Mouse (Mus musculus) lung, adult 2 months (tissue): ENCODE measurements around the gene Sypl. TPM values are rescaled to one million over a fixed set of nuclear protein-coding genes. Genes with fewer than 3 reads are reported as not detected.

Source experiments
- DNase-seq: peaks from one replicate; pipeline ENCODE4 v3.0.0; 2022
- H3K4me1 ChIP-seq: fragments of 200-500 bp; 2 replicates; pipeline ENCODE4 v1.6.1; 2011; ENCODE audit warnings: low read length; ENCODE audit not compliant: control insufficient read depth, insufficient read depth
- H3K4me3 ChIP-seq: fragments of 200-500 bp; replicated peaks from 2 replicates; pipeline ENCODE3; 2011; ENCODE audit warnings: low read depth, mild to moderate bottlenecking, control low read depth, low read length; ENCODE audit errors: extremely low read depth
- CTCF ChIP-seq: fragments of 200-500 bp; IDR thresholded peaks from 2 replicates; pipeline ENCODE4 v1.5.1; 2011; ENCODE audit warnings: mild to moderate bottlenecking, low read length, control low read depth; ENCODE audit not compliant: insufficient read depth
- POLR2A ChIP-seq: fragments of 200-500 bp; IDR thresholded peaks from 2 replicates; pipeline ENCODE4 v1.6.1; 2011; ENCODE audit warnings: low read depth, mild to moderate bottlenecking, control low read depth, low read length, borderline replicate concordance; ENCODE audit errors: extremely low read depth
- WGBS: fragments of 180-500 bp; shearing (Covaris S2); methylation state at CpG from one replicate; pipeline ENCODE4 v1.1.7; 2018; 5-methylcytosine and 5-hydroxymethylcytosine counted together
- polyA plus RNA-seq: library from polyadenylated mRNA; depleted of rRNA; stranded (reverse); fragments of >200 nt; gene quantifications from 2 replicates; pipeline ENCODE4 v1.2.3, GENCODE M21; 2012

Sypl gene
- polyA plus RNA-seq, 1 experiment = 121 TPM

DNA sequence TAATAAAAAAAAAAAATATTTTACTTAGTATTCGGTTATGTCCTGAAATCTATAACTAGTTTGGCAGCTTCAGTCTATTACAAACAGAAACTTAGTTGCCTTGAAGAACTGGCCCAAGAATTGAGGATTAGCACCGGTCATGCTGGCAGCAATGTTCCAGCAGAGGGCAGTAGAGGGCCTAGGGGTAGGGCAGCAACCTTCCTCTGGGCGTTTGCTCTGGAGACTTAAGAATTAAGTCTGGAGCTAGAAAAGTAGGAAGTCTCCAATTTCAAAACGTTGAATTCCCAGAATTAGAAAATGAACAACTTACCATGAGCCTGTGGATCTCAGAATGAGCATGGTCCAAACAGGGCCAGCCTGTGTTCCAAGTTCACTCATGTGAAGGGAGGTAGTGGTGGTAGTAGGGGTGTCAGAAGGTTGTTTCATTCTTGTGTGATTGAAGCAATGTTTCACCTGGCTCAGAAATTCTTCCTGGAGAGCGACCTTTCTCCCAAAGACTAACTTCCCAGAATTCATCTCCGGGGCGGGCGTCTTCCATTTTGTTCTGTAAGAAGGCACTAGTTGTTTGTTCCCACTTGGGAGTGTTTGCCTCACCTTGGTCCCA, 33.4 kb upstream of the Sypl start:
- Histone ChIP-seq H3K4me1 (peaks cover 2% of the 10 kb centered on the region; the same call in 1 of the 2 replicates), H3K4me3 (no peak overlapping the region)
- TF ChIP-seq POLR2A = no peak
- peak; percentile 97 for TF ChIP-seq CTCF
- DNase-seq = peak; percentile 80
- WGBS = 52% methylated on average over 8 of the region's 8 CpGs

DNA sequence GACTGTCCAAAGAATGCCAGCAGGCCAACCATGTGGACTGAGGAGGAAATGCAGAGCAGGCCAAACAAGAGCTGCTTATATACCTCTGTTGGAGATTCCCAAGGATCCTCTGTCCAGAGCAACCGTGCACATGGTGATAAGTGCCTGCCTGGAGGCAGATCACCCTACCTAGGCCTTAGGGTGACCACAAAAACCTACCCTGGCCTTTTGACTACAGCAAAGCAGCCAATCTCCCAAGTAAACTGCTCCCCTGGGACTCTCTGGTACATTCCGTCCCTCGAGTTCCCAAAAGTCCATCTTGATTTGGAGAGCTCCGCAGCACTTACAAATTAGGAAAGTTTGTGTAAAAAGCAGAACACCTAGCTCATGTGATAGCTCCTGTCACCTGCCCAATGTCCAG, 32.6 kb upstream of the Sypl start:
- no peak for DNase-seq
- no peak for TF ChIP-seq POLR2A
- no peak for TF ChIP-seq CTCF
- no peak overlapping the region for H3K4me3 ChIP-seq
- 76% methylated on average over 4 of the region's 4 CpGs for WGBS
- H3K4me1 ChIP-seq = peaks cover 2% of the 10 kb centered on the region; the same call in 1 of the 2 replicates

DNA sequence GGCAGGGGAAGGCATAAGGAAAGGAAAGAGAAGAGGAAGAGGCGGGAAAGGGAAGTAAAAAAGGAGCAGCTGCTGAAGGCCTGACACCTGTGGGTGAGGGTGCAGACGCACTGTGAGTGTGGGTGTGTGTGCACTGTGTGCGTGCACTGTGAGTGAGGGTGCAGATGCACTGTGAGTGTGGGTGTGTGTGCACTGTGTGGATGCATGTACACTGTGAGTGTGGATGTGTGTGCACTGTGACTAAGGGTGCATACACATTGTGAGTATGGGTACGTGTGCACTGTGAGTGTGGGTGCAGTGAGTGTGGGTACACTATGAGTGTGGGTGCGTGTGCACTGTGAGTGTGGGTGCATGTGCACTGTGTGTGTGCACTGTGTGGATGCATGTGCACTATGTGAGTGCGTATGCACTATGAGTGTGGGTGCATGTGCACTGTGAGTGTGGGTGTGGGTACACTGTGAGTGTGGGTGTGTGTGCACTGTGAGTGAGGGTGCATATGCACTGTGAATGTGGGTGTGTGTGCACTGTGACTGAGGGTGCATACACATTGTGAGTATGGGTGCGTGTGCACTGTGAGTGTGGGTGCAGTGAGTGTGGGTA, 32.1 kb upstream of the Sypl start:
- TF ChIP-seq CTCF (no peak), POLR2A (no peak)

DNA sequence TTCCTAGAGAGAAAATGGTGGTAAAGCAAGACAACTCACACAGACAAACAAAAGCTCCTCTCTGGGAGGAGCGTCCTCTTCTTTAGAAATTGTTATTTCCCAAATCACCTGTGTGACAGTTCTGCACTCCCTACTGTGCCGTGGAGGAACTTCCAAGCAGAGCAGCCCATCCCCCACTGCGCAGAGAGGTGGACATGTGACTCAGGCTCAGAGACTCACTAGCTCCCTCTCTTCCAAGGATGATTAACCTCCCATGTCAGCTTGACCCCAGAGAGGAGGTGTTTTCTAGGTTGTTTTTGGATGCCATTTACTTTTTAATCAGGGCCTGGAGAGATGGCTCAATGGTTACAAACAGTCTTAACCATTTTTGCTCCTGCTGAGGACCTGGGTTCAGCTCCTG, 29.4 kb upstream of the Sypl start:
- WGBS = 67% methylated on average over 3 of the region's 3 CpGs
- TF ChIP-seq POLR2A (no peak), CTCF (no peak)
- DNase-seq = no peak
- no peak overlapping the region for H3K4me3 ChIP-seq
- peaks cover 2% of the 10 kb centered on the region; the same call in 1 of the 2 replicates for H3K4me1 ChIP-seq

More for the DNA sequence above, 32.1 kb upstream of the Sypl start:
- no peak for DNase-seq
- WGBS = 93% methylated on average over 7 of the region's 7 CpGs
- peaks cover 2% of the 10 kb centered on the region; the same call in 1 of the 2 replicates for H3K4me1 ChIP-seq
- no peak overlapping the region for H3K4me3 ChIP-seq

DNA sequence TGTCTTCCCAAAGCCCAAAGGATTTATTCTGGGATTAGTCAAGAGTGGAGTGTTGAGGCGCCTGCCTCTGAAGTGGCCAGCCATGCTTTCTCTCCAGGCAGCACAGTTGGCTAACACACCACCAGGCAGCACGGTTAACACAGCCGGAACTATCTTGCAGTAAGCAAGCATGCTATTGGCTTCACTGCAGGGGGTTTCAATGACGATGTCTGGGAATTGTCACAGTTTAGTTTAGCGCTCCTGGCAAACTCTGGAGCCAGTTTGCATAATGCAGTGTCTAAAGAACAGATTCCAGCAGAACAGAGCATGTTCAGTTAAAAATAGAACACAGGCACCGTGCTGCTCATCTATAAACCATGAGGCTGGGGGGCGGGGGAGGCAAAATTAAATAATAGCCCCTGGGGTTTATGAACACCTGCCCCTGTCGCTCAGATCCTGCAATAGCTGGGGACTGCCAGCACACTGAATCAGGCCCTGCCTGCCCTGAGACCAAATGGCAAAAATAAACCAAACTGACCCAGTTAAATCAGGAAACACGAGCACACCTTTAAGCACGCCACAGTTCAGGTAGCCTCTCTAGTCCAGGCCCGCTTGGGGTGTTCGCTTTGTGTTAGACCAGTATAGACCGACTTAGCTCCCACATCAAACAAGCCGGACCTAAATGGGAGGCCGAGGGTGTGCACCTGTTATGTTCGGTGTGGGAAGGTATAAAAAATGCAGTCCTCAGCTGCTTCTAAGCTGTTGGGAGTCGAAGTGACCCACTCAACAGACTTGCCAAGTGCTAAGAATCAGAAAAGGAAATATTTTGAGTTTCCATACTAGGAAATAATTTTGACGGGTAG, 27.1 kb upstream of the Sypl start:
- DNase-seq = no peak
- TF ChIP-seq POLR2A (no peak), CTCF (no peak)
- H3K4me1 ChIP-seq = no peaks in the 10 kb centered on the region
- 67% methylated on average over 18 of the region's 18 CpGs for WGBS
- no peak overlapping the region for H3K4me3 ChIP-seq

DNA sequence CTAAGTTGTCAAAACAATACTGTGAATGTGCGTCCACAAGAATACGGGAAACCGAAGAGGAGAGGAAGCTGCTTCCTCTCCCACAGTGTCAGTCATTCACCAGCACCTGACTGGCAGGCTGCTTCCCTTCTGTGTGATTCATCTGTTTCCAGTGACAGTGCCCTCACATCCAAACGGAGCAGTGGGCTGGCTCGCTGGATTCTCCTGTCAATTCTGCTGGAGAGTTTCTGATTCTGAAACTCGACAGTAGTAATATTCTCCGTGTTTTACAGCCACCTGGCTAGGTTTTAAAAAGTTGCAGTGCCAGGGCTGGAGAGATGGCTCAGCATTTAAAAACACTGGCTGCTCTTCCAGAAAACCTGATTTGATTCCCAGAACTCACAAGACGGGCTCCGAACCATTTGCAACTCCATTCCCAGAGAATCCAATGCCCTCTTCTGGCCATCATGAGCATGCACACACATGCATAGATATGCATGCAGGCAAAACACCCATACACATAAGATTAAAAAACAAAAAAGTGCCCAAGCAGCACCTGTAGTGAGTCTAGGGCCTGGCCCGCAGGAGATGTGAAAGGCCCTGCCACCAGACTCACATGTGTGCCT, 26.4 kb upstream of the Sypl start:
- DNase-seq = no peak
- H3K4me1 ChIP-seq = no peaks in the 10 kb centered on the region
- 75% methylated on average over 10 of the region's 10 CpGs for WGBS
- no peak overlapping the region for H3K4me3 ChIP-seq
- no peak for TF ChIP-seq POLR2A
- TF ChIP-seq CTCF = no peak

DNA sequence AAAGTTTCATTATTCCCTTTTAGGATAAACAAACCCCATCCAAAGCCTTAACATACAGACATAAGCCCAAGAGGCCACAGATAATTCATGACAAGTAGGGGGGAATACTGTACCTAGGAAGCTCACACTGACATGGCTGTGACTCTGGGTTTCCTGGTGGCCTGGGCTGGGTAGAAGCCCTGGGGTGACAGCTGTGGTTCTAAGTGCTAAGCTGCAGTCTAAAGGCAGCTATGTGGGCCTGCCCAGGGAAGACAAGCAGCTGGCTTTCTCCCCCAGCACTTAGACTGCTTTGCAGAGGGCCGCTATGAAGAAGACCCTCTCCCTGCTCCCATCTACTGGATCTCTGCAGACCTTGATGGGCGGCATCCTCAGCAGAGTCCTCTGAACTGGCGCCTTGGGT, 25.5 kb upstream of the Sypl start:
- no peak for TF ChIP-seq CTCF
- no peak for TF ChIP-seq POLR2A
- no peak for DNase-seq
- Histone ChIP-seq H3K4me3 (no peak overlapping the region), H3K4me1 (no peaks in the 10 kb centered on the region)
- WGBS = 88% methylated on average over 3 of the region's 3 CpGs

DNA sequence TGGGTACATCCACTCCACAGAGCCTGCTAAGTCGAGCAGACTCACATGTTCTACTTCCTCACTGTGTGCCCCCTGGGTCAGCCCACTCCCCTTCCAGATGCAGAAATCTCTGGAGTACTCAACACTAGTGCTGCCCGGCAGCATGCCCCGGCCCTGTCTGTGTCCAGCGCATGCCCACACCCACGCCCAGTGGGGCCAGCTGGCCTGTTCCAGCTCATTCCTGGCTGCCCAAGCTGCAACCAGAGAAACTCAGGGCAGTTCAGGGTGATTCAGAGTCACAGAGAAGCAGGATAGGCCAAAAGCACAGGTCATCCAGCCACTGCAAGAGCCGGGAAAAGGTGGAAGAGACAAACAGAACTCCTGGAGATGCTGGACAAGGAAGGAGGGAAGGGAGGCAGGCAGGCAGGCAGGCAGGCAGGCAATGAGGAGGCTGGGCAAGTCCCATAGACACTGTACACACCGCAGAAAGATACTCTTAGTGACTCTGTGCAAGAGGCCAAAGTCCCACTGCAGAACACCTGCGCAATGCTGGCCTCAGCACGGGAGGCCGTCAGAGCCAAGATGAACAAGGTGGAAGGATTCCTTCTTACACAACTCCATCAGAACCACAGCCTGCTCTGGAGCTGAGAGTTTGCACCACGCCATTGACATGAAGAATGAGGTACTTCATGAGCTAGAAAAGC, 23.7 kb upstream of the Sypl start:
- 77% methylated on average over 11 of the region's 11 CpGs for WGBS
- TF ChIP-seq POLR2A (no peak), CTCF (no peak)
- Histone ChIP-seq H3K4me3 (no peak overlapping the region), H3K4me1 (no peaks in the 10 kb centered on the region)
- no peak for DNase-seq

DNA sequence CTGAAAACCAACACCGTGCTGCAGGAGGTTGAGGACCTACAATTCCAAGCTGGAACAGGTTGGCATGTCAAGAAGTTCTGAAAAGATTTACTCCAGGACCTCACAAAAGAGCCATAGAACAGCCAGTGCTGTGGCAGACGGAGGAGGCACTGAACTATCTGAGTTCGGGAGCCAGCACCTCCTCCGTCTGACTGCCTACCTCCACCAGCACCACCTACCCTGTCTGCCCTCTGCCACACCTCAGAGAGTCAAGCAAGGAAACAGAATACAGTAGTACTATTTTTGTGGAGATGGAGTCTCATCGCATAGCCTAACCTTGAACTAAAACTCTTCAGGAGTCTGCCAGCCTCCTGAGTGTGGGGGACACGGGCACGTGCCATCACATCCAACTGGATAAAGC, 23.1 kb upstream of the Sypl start:
- 74% methylated on average over 7 of the region's 7 CpGs for WGBS
- no peak for DNase-seq
- TF ChIP-seq POLR2A = no peak
- H3K4me3 ChIP-seq = no peak overlapping the region
- no peaks in the 10 kb centered on the region for H3K4me1 ChIP-seq
